Mouse (Mus musculus): ENCODE data around the gene Zfr2. TPM values are rescaled to one million over a fixed set of nuclear protein-coding genes. Genes with fewer than 3 reads are reported as not detected.

Gene Zfr2
- polyA plus RNA-seq, 1 experiment = 93.1 TPM

DNA sequence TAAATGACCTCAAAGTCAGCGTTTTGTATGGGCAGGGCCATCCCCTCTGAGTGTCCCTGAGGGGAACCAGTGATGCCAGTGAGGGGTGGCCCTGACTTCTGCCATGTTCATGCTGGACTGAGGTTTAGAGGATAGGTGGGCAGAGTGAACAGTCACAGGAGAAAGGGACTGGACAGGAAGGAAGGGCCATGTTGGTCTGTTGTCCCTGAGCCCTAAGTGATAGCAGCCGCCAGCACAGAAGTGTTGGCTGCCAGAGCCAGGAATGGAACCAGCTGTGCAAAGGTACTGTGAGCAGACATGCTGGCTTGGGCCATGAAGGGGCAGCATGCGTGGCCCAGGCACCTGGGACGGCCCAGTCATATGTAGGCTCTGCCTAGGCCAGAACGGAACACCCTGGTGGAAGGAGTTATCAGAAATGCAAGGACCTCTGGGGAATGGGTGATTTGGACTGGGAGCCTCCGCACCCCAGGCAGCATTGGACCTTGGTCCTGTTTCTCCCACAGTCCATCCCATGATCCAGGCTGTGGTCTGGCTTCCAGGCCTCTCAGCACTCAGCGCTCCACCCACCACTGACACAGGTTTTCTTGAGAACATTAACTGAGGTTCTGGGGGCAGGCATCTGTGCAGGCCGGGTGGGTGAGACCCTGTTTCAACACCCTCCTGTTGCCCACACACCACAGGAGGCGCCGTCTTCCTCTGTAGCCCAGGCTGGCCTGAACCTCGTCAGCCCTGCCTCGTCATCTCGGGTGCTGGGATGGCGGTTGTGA is 66.8 kb downstream of the Zfr2 start:
- Histone ChIP-seq H3K27ac (ENCODE audit: insufficient read depth, low read length) (peak overlapping the region; percentile 53; the same call in 1 of the 2 replicates), H3K4me3 (ENCODE audit: insufficient read depth, low read length) (no peak overlapping the region), H3K4me1 (ENCODE audit: control insufficient read depth, insufficient read depth, low read length) (peaks cover 39% of the 10 kb centered on the region)
- no peak for TF ChIP-seq POLR2A (IDR thresholded peaks at IDR 0.05; ENCODE audit: extremely low read depth, insufficient read depth, low read length)
- no peak for TF ChIP-seq CTCF (IDR thresholded peaks at IDR 0.05; ENCODE audit: extremely low read depth, insufficient read depth, low read length)

DNA sequence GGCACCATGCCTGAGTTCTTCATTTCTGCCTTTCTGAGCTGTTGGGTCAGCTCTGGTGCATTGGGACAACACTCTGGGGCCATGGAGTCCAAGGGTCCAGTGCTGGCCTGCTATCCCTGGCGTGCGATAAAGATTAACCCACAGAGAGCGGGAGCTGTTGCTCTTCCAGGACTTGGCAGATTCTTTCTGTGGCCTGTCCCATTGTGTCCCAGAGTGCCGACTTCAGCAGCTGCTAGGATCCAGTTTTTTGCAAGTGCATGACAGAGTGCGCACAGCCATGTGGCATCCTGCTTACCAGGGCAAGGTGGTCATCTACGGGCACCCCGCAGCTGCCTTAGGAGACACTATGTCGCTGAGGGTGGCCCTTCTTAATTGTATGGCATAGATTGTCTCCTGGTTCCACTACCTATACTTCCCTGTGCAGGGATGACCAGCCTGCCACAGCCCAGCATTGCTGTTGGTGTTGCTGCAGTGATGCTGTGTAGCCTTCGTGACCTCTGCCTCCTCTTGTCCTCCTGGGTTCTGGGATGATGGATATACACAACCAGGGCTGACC is 67.5 kb downstream of the Zfr2 start:
- no peak for TF ChIP-seq POLR2A (IDR thresholded peaks at IDR 0.05; ENCODE audit: extremely low read depth, insufficient read depth, low read length)
- no peak for TF ChIP-seq CTCF (IDR thresholded peaks at IDR 0.05; ENCODE audit: extremely low read depth, insufficient read depth, low read length)
- peak overlapping the region; percentile 39; the same call in 1 of the 2 replicates for H3K27ac ChIP-seq (ENCODE audit: insufficient read depth, low read length)
- H3K4me1 ChIP-seq (ENCODE audit: control insufficient read depth, insufficient read depth, low read length) = peaks cover 37% of the 10 kb centered on the region
- H3K4me3 ChIP-seq (ENCODE audit: insufficient read depth, low read length) = no peak overlapping the region

DNA sequence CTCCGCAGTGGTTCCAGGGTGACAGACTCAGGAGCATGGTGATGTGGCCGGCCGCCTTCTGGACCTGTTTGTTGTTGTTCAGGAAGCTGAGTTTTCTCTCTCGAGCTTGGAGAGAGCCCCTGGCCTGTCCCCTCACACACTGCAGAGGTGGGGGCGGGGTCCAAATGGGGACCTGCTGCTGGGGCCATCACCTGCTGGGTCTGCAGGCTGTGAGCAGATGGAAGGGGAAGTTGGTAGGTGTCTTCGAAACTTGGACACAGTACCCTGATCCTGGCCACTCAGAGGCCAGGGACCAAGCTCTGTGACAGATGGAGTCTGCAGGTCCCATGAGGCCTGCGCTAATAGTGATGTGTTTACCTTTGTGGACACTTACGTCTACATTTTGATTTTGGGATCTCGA is 68.4 kb downstream of the Zfr2 start:
- peaks cover 32% of the 10 kb centered on the region for H3K4me1 ChIP-seq (ENCODE audit: control insufficient read depth, insufficient read depth, low read length)
- H3K4me3 ChIP-seq (ENCODE audit: insufficient read depth, low read length) = no peak overlapping the region
- TF ChIP-seq CTCF (IDR thresholded peaks at IDR 0.05; ENCODE audit: extremely low read depth, insufficient read depth, low read length) (no peak), POLR2A (IDR thresholded peaks at IDR 0.05; ENCODE audit: extremely low read depth, insufficient read depth, low read length) (no peak)
- H3K27ac ChIP-seq (ENCODE audit: insufficient read depth, low read length) = no peak overlapping the region

Other genes with a start within 250 kb of the Zfr2 start
- gene Gng7, start 218.2 kb upstream of the Zfr2 start, polyA plus RNA-seq (2012; rRNA removed) = 77.9 and 152 TPM in 2 replicates
- gene Diras1, start 207.5 kb upstream of the Zfr2 start, polyA plus RNA-seq (2012; rRNA removed) = 83.8 and 85.3 TPM in 2 replicates
- 72.8 and 73.0 TPM in 2 replicates for gene Slc39a3, start 195.7 kb upstream of the Zfr2 start, polyA plus RNA-seq (2012; rRNA removed)
- 222 and 228 TPM in 2 replicates for gene Sgta, start 173.0 kb upstream of the Zfr2 start, polyA plus RNA-seq (2012; rRNA removed)
- gene Thop1, start 163.1 kb upstream of the Zfr2 start, polyA plus RNA-seq (2012; rRNA removed) = 66.2 and 68.5 TPM in 2 replicates
- 0.42 TPM in 2 replicates for gene Creb3l3, start 134.3 kb upstream of the Zfr2 start, polyA plus RNA-seq (2012; rRNA removed)
- gene Map2k2, start 127.2 kb upstream of the Zfr2 start, polyA plus RNA-seq (2012; rRNA removed) = 192 and 201 TPM in 2 replicates
- gene Zbtb7a, start 97.9 kb upstream of the Zfr2 start, polyA plus RNA-seq (2012; rRNA removed) = 46.9 and 49.9 TPM in 2 replicates
- 21.3 and 22.5 TPM in 2 replicates for gene Pias4, start 65.2 kb upstream of the Zfr2 start, polyA plus RNA-seq (2012; rRNA removed)
- 1,040 and 1,088 TPM in 2 replicates for gene Eef2, start 56.5 kb upstream of the Zfr2 start, polyA plus RNA-seq (2012; rRNA removed)
- gene Dapk3, start 50.1 kb upstream of the Zfr2 start, polyA plus RNA-seq (2012; rRNA removed) = 71.2 and 77.1 TPM in 2 replicates
- gene 4930442H23Rik, start 49.3 kb upstream of the Zfr2 start, polyA plus RNA-seq (2012; rRNA removed) = not detected in 2 replicates
- 0.13 and 0.19 TPM in 2 replicates for gene Nmrk2, start 31.1 kb upstream of the Zfr2 start, polyA plus RNA-seq (2012; rRNA removed)
- 166 and 169 TPM in 2 replicates for gene Atcay, start 2.3 kb upstream of the Zfr2 start, polyA plus RNA-seq (2012; rRNA removed)
- gene Matk, start 19.8 kb downstream of the Zfr2 start, polyA plus RNA-seq (2012; rRNA removed) = 475 and 540 TPM in 2 replicates
- gene Mrpl54, start 33.8 kb downstream of the Zfr2 start, polyA plus RNA-seq (2012; rRNA removed) = 61.1 and 64.7 TPM in 2 replicates
- gene Apba3, start 33.8 kb downstream of the Zfr2 start, polyA plus RNA-seq (2012; rRNA removed) = 52.1 and 58.2 TPM in 2 replicates
- 0.15 and 0.17 TPM in 2 replicates for gene Tjp3, start 58.4 kb downstream of the Zfr2 start, polyA plus RNA-seq (2012; rRNA removed)
- gene Pip5k1c, start 59.8 kb downstream of the Zfr2 start, polyA plus RNA-seq (2012; rRNA removed) = 414 and 443 TPM in 2 replicates
- gene Cactin, start 87.9 kb downstream of the Zfr2 start, polyA plus RNA-seq (2012; rRNA removed) = 32.2 and 33.0 TPM in 2 replicates
- 2.7 and 2.9 TPM in 2 replicates for gene Tbxa2r, start 95.6 kb downstream of the Zfr2 start, polyA plus RNA-seq (2012; rRNA removed)
- gene Gipc3, start 110.1 kb downstream of the Zfr2 start, polyA plus RNA-seq (2012; rRNA removed) = 1.2 and 1.4 TPM in 2 replicates
- 34.4 and 36.3 TPM in 2 replicates for gene Hmg20b, start 117.3 kb downstream of the Zfr2 start, polyA plus RNA-seq (2012; rRNA removed)
- gene Mfsd12, start 124.3 kb downstream of the Zfr2 start, polyA plus RNA-seq (2012; rRNA removed) = 30.1 and 30.8 TPM in 2 replicates
- gene 4930404N11Rik, start 132.7 kb downstream of the Zfr2 start, polyA plus RNA-seq (2012; rRNA removed) = 0.45 and 0.52 TPM in 2 replicates
- gene Fzr1, start 145.4 kb downstream of the Zfr2 start, polyA plus RNA-seq (2012; rRNA removed) = 75.5 and 76.0 TPM in 2 replicates
- gene Dohh, start 151.3 kb downstream of the Zfr2 start, polyA plus RNA-seq (2012; rRNA removed) = 106 and 108 TPM in 2 replicates
- 5.8 and 5.9 TPM in 2 replicates for gene Gm48551, start 151.3 kb downstream of the Zfr2 start, polyA plus RNA-seq (2012; rRNA removed)
- gene Gm48552, start 155.8 kb downstream of the Zfr2 start, polyA plus RNA-seq (2012; rRNA removed) = 6.8 and 7.8 TPM in 2 replicates
- gene Smim24, start 159.9 kb downstream of the Zfr2 start, polyA plus RNA-seq (2012; rRNA removed) = 2.5 and 3.0 TPM in 2 replicates
- 52.2 and 54.5 TPM in 2 replicates for gene Nfic, start 222.5 kb downstream of the Zfr2 start, polyA plus RNA-seq (2012; rRNA removed)
- gene Celf5, start 249.6 kb downstream of the Zfr2 start, polyA plus RNA-seq (2012; rRNA removed) = 307 and 309 TPM in 2 replicates